Mouse (Mus musculus) brain, embryonic 14.5 days (tissue): Measurements from ENCODE around the gene Tac2.

Experiments used
- CTCF ChIP-seq: fragments of 200-500 bp; IDR thresholded peaks from 2 replicates; pipeline ENCODE4 v1.5.1; 2012; ENCODE audit warnings: inconsistent platforms, mild to moderate bottlenecking, moderate library complexity, borderline replicate concordance; ENCODE audit not compliant: insufficient read depth, insufficient read length; ENCODE audit errors: extremely low read depth
- POLR2A ChIP-seq: fragments of 200-500 bp; IDR thresholded peaks from 2 replicates; pipeline ENCODE4 v1.6.1; 2012; ENCODE audit warnings: mild to moderate bottlenecking, inconsistent platforms, borderline replicate concordance; ENCODE audit not compliant: poor library complexity, insufficient read depth, insufficient read length, severe bottlenecking; ENCODE audit errors: extremely low read depth

DNA sequence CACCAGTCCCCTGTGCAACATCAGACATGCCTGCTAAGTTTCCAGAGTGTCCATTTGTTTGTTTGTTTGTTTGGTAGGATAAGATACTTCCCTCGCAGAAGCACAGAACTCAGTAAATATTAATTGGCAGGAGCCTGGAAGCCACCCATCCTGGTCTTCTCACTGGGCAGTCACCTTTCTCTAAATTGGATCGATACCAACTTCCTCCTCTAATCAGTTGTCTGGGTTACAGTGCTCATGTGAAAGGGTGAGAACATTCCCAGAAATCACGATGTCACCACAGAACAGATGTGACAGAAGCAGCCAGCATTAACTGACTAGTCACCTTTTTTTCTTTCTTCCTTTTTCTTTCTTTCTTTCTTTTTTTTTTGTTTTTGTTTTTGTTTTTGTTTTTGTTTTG is 31.0 kb downstream of the Tac2 start:
- TF ChIP-seq CTCF, result no peak
- TF ChIP-seq POLR2A, result no peak
